Mouse (Mus musculus): ENCODE measurements around the gene Ces2b. TPM values are rescaled to one million over a fixed set of nuclear protein-coding genes. Genes with fewer than 3 reads are reported as not detected.
A peak's percentile ranks its signal among the peaks of the same experiment; 100 is the strongest.

The Ces2b gene
- not detected for polyA plus RNA-seq (2021)

DNA sequence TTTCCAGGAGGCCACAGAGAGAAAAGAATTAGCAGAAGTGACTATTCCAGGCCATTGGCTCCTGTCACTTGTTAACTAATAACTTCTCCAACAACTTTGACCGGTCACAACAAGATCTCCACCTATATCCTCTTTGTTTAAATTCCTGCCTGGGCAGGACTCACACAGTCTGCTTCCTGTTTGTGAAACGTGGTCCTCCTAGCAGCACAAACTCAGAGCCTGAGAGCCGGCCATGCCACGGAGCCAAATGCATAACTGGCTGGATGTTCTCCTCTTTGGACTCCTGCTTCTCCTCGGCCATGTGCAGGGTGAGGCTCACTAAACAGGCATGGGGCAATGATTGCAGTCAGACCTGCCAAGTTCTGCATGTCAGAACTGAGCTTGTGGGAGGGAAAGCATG, at the start of gene Ces2b:
Ces2b (plus strand) TSS at position 133 of the 400 bp plus-strand sequence.
- ChIA-PET POLR2A (no interaction called here), CTCF (no interaction called here)
- no peak for ATAC-seq
- TF ChIP-seq CTCF (IDR thresholded peaks at IDR 0.05) = no peak
- no peak for DNase-seq (ENCODE audit: low read depth, low spot score)
- no peaks in the 10 kb centered on the region for H3K27me3 ChIP-seq
- in situ Hi-C loops (cut with MboI; ENCODE audit: low pct_unique_long_range_greater_than_20kb) = loop anchor here (10.0 kb wide), 1 partner anchor 93 kb away; the partner anchor contains the start of gene Ces2e

DNA sequence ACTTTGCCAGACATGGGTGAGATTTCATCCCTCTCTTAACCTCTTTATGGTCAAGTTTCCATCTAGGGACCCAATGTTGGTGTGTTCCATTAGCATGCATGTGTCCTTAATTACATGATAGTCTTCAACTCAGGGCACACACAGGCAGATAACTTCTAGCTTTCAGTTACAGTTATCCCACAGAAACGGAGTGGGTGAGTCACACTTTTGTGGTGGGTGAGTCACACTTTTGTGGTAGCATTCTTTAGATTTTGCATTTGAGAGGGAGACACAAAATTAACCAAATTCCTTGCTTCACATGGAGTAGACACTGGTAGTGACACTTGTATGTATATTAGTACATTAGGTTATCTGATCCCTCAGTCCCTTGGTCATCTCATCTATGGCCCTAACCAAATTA, 44.3 kb upstream of the Ces2b start:
- POLR2A ChIA-PET = no interaction called here
- in situ Hi-C loops (cut with MboI; ENCODE audit: low pct_unique_long_range_greater_than_20kb) = no loop called here
- peak; percentile 85 for ATAC-seq
- peak; percentile 31 for DNase-seq (ENCODE audit: low read depth, low spot score)
- no peak for TF ChIP-seq CTCF (IDR thresholded peaks at IDR 0.05)
- CTCF ChIA-PET = interaction anchor here (0.8 to 1.2 kb wide), 2 partner anchors 17 to 21 kb away, joined by 3 to 4 read pairs; no protein-coding TSS in a partner anchor
- peaks cover 6% of the 10 kb centered on the region for H3K27me3 ChIP-seq

DNA sequence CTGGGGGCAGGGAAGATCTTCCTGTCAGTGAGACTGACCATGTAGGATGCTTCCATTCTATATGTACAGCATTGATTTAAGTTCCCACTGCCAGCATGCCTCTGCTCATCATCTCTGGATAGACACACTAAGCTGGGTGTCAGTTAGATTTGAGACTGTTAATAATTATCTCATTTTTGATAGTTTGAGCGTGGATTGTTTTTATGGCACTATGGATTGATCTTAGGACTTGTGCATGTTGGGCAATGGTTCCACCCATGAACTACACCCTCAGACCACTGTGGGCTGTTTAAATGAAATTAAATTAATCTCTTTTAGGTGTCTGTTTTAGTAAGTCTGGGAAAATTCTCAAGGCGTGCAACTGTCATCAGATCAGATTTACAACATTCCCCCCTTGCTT, 42.4 kb upstream of the Ces2b start:
- no peak for TF ChIP-seq CTCF (IDR thresholded peaks at IDR 0.05)
- ATAC-seq (no peak), DNase-seq (ENCODE audit: low read depth, low spot score) (no peak)
- in situ Hi-C loops (cut with MboI; ENCODE audit: low pct_unique_long_range_greater_than_20kb) = no loop called here
- ChIA-PET POLR2A (no interaction called here), CTCF (no interaction called here)
- H3K27me3 ChIP-seq = peaks cover 9% of the 10 kb centered on the region

DNA sequence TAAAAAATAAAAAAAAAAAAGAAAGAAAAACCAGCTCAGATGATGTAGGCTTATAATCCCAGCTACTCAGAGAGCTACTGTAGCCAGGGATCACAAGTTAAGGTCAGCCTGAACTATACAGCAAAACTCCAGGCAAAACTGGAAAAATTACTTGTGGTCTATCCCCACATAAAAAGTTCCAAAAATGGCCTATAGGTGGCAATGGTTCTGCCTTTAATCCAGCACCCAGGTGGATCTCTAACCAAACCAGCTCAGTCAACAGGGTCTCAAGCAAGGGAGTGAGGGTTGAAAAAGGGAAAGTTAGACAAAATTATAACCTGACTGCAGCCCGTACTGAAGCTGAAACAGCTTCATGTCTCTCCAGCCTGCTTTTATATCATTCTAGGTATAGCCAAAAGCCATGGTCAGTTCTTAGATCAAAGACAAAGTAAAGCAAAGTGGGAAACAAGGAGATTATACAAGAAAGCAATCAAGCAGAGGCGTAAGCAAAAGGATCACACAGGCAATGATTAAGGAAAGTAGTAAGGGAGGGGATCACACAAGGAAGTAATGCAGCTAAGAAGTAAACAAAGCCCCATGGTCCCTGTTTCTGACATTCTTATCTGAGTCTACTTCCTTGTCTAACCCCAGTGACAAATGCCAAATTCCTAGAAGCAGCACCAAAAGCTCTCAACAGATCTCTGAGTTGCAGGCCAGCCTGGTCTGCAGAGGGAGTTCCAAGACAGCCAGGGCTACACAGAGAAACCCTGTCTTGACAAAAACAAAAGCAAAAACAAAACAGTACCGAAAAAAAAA, 41.3 kb upstream of the Ces2b start:
- TF ChIP-seq CTCF (IDR thresholded peaks at IDR 0.05) = peak; percentile 36
- ATAC-seq (no peak), DNase-seq (ENCODE audit: low read depth, low spot score) (no peak)
- POLR2A ChIA-PET = no interaction called here
- peaks cover 9% of the 10 kb centered on the region for H3K27me3 ChIP-seq
- in situ Hi-C loops (cut with MboI; ENCODE audit: low pct_unique_long_range_greater_than_20kb) = loop anchor here (10.0 kb wide), 1 partner anchor 985 kb away; no protein-coding TSS in a partner anchor
- CTCF ChIA-PET = no interaction called here

DNA sequence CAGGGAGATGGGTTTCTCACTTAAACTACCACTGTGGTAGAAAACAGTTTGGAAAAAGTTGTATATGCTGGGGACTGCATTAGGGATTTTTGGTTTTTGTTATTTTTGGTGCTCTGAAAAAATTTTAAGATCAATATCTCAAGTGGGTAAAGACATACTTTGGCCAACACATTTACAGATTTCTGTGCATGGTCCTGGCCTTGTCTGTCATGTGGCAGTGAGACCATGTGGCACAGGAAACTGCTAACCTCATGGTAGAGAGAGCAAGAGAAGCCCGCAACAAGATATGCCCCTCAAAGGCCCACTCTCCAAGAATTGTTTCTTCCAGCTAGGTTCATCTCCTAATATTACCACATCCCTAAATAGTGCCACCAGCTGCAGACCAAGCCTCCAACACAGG, 32.0 kb upstream of the Ces2b start:
- CTCF ChIA-PET = no interaction called here
- in situ Hi-C loops (cut with MboI; ENCODE audit: low pct_unique_long_range_greater_than_20kb) = loop anchor here (10.0 kb wide), 1 partner anchor 995 kb away; no protein-coding TSS in a partner anchor
- H3K27me3 ChIP-seq = no peaks in the 10 kb centered on the region
- TF ChIP-seq CTCF (IDR thresholded peaks at IDR 0.05) = no peak
- POLR2A ChIA-PET = no interaction called here
- no peak for ATAC-seq
- no peak for DNase-seq (ENCODE audit: low read depth, low spot score)

DNA sequence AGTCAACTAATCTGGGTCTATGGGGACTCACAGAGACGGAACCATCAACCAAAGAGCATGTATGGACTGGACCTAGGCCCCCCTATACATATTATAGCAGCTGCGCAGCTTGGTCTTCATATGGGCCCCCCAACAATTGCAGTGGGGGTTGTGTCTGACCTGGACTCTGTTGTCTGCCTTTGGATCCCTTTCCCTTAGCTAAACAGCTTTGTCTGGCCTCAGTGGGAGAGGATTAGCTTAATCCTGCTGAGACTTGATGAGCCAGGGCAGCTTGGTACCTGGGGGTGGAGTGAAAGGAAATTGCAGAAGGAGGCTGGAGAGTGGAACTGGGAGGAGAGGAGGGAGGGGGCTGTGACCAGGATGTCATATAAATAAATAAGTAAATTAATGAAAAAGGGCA, 25.2 kb upstream of the Ces2b start:
- ChIA-PET CTCF (no interaction called here), POLR2A (no interaction called here)
- DNase-seq (ENCODE audit: low read depth, low spot score) = no peak
- no peak for TF ChIP-seq CTCF (IDR thresholded peaks at IDR 0.05)
- H3K27me3 ChIP-seq = no peaks in the 10 kb centered on the region
- in situ Hi-C loops (cut with MboI; ENCODE audit: low pct_unique_long_range_greater_than_20kb) = no loop called here
- no peak for ATAC-seq

DNA sequence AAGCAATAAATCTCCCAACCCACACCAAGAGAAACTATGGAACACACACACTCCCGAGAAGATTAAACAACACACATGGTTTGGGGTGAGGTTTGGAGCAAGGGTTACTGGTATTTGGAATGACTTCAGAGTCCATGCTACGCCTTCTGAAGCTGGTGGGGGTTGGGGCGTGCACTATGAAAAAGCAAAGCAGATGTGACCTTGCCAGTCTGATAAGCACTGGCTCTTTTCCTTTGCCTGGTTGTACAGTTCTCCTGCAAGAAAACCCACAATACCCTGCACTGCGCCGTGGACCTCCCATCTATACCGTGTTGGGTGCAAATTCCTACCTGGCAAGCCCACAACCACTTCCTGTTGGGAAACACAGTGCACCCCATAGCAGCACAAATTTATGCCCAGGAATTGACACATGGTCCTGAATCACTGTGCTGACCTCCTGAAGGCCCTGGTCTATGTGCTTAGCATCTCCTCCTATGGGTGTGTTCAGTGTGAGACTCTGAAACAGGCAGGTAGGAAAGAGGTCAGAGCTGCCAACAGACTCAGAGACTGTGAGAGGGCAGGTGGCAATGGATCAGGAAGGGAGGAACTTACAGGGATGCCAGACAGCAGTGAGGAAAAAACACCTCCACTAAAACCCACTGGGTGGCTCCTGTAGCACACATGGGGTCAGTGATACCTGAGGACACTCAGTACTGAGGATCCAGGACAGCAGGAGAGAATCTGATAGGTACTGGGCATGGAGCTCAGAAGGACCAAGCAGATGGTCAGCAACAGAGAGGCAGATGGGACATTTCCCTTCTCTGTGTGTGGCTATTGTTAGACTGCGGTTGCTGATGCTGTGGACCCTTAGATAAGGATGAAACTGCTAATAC, 22.6 kb upstream of the Ces2b start:
- in situ Hi-C loops (cut with MboI; ENCODE audit: low pct_unique_long_range_greater_than_20kb) = no loop called here
- POLR2A ChIA-PET = no interaction called here
- no peak for DNase-seq (ENCODE audit: low read depth, low spot score)
- CTCF ChIA-PET = no interaction called here
- ATAC-seq = no peak
- no peaks in the 10 kb centered on the region for H3K27me3 ChIP-seq
- no peak for TF ChIP-seq CTCF (IDR thresholded peaks at IDR 0.05)

DNA sequence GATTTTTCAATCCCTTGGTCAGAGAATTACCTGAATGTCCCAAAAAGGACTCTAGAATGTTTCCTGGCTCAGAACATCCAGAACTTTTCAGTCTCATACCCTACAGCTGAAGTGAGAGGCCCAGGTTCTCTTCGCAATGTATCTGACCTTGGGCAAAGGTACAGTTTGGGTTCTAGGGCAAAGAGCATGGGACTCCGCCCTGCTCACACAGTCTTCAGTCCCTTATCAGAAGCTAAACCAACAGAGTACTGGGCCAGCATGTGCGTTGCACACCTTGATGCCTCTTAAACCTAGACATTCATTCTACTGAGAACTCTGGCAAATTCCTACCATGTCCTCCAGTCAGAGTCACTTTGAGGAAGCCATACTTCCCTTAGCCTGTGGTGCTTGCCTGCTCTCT, 21.9 kb upstream of the Ces2b start:
- CTCF ChIA-PET = no interaction called here
- no peak for DNase-seq (ENCODE audit: low read depth, low spot score)
- no peaks in the 10 kb centered on the region for H3K27me3 ChIP-seq
- in situ Hi-C loops (cut with MboI; ENCODE audit: low pct_unique_long_range_greater_than_20kb) = no loop called here
- ATAC-seq = no peak
- POLR2A ChIA-PET = no interaction called here
- TF ChIP-seq CTCF (IDR thresholded peaks at IDR 0.05) = no peak

DNA sequence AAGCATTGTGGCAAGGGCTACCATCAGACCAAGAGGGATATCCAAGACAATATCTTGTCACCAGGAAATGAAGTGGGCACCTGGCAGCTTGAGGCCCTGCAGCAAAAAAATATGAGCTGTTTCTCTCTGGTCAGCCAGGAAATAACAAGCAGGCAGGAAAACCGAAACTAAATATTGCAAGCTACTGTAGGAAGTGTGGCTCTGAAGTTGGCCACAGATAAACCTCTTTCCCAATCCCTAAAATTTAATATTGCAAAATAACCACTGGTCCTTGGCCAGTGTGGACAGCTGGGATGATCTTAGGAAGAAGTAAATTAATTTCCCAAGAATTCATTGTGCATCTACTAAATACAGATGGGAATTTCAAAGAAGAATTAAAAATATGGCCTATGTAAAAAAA, 4.5 kb upstream of the Ces2b start:
- TF ChIP-seq CTCF (IDR thresholded peaks at IDR 0.05) = no peak
- POLR2A ChIA-PET = no interaction called here
- ATAC-seq = no peak
- in situ Hi-C loops (cut with MboI; ENCODE audit: low pct_unique_long_range_greater_than_20kb) = no loop called here
- no peaks in the 10 kb centered on the region for H3K27me3 ChIP-seq
- no peak for DNase-seq (ENCODE audit: low read depth, low spot score)
- CTCF ChIA-PET = interaction anchor here (0.8 kb wide), 1 partner anchor 378 kb away, joined by 3 read pairs; no protein-coding TSS in a partner anchor

DNA sequence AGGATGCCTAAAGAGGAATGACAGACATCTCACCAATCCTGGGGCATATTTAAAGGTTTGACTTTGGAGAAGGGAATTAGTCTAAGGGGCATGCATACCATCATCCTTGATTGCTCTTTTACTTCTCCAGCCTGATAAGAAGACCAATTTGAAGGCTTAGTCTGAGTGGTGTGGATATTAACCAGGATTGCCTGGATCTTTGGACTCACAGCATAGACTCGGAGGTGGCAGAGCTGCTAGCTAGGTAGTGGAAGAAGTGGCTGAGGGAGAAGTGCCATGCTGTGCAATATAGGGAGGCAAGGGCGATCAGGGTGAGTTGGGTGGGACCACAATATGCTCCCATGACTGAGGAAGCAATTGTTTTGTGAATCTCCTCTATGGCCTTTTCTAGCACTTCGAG, 3.2 kb upstream of the Ces2b start:
- in situ Hi-C loops (cut with MboI; ENCODE audit: low pct_unique_long_range_greater_than_20kb) = no loop called here
- no peak for TF ChIP-seq CTCF (IDR thresholded peaks at IDR 0.05)
- ATAC-seq (no peak), DNase-seq (ENCODE audit: low read depth, low spot score) (no peak)
- CTCF ChIA-PET = no interaction called here
- POLR2A ChIA-PET = no interaction called here
- H3K27me3 ChIP-seq = no peaks in the 10 kb centered on the region

Data from Patski (cell line).